Mouse (Mus musculus) C2C12 (cell line): ENCODE results near the gene Gm10271.

Source experiments
- CTCF ChIP-seq: IDR thresholded peaks from one replicate; pipeline ENCODE4 v1.5.1; 2011; ENCODE audit not compliant: control insufficient read depth, insufficient read depth, insufficient read length
- FOSL1 ChIP-seq: IDR thresholded peaks from one replicate; pipeline ENCODE4 v1.8.0; 2011; ENCODE audit warnings: mild to moderate bottlenecking, low read length; ENCODE audit not compliant: poor library complexity, insufficient read depth, severe bottlenecking
- MAX ChIP-seq: IDR thresholded peaks from one replicate; pipeline ENCODE4 v1.6.1; 2011; ENCODE audit warnings: mild to moderate bottlenecking, control low read depth
- MYOD1 ChIP-seq: IDR thresholded peaks from one replicate; pipeline ENCODE4 v1.6.1; 2011; ENCODE audit warnings: low read depth; ENCODE audit not compliant: control insufficient read depth, insufficient read length
- MYOG ChIP-seq: IDR thresholded peaks from one replicate; pipeline ENCODE4 v1.6.1; 2011; ENCODE audit not compliant: control insufficient read depth, insufficient read length; ENCODE audit errors: extremely low read depth
- USF1 ChIP-seq: IDR thresholded peaks from one replicate; pipeline ENCODE4 v1.6.1; 2011; ENCODE audit warnings: low read depth, mild to moderate bottlenecking, control low read depth, moderate library complexity

DNA sequence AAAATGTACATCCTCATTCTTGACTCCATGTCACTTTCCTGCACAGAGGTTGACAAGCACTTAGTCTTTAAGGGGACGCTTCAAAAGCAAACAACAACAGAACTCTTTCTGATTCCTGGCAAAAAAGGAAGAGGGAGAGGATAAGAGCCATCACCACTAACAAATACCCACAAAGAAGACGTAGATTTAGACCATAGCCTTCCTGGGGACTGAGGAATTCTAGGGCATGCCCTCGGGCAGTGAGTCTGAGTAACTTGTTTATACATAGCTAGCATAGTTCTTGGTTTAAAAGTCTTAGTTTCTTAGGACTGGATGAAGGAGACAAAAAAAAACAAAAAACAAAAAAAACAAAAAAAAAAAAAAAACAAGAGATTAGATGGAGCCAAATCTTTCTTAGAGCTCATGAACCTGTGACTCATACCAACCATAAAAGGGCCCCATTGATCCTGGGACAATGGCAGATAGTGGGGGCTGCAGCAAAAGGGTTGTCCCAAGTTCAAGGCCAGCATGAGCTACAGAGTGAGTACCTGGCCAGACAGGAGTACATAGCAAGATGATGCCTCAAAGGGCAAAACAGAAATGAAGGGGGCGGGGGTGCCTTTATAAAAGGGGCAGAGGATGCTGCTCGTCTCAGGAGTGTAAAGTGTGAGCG, 23.3 kb upstream of the Gm10271 start:
- TF ChIP-seq MYOG (no peak), MAX (no peak), CTCF (no peak), USF1 (no peak), MYOD1 (no peak), FOSL1 (no peak)
